Comparison of ENCODE assay signal across 46 mouse cellular contexts in the genomic region with DNA sequence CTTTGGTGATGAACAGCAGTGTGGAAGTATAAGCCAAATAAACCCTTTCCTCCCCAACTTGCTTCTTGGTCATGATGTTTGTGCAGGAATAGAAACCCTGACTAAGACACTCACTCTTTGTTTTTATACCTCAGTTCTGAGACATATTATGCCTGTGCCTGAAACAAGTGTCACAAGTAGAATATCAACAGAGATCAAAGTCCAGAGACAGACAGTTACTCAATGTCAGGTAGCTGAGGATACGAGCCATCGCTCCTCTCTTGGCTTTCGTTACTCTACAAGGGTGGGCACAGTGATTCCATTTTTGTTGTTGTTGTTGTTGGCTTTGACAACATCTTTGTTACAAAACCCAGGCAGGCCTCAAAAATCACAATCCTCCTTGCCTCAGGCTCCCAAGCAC. TPM values are rescaled to one million over a fixed set of nuclear protein-coding genes. Genes with fewer than 3 reads are reported as not detected.
"Had no signal": no experiment of that assay in that cellular context is flagged by ENCODE, and none has a peak within 500 bp of the region (broad histone marks: within the 10 kb centered on the region; RNA-seq: fewer than 3 reads in every experiment).

No protein-coding gene starts in this region.

- H3K27ac ChIP-seq: heart, adult 2 months; heart, embryonic 10.5 days; heart, embryonic 13.5 days; heart, embryonic 15.5 days; hindbrain, embryonic 10.5 days; hindbrain, embryonic 12.5 days; hindbrain, embryonic 13.5 days; hindbrain, embryonic 14.5 days; hindbrain, embryonic 15.5 days; hindbrain, postnatal 0 days; intestine, embryonic 15.5 days; kidney, embryonic 15.5 days; kidney, postnatal 0 days; layer of hippocampus, adult 2 months; left cerebral cortex, adult 2 months had no signal

- H3K9ac ChIP-seq: heart, embryonic 12.5 days; heart, embryonic 13.5 days; heart, embryonic 15.5 days; hindbrain, embryonic 12.5 days; hindbrain, embryonic 13.5 days; hindbrain, embryonic 14.5 days; hindbrain, embryonic 15.5 days; intestine, embryonic 15.5 days; kidney, embryonic 15.5 days had no signal

- H3K4me2 ChIP-seq: heart, embryonic 11.5 days; heart, embryonic 12.5 days; heart, embryonic 13.5 days; heart, embryonic 15.5 days; hindbrain, embryonic 12.5 days; hindbrain, embryonic 13.5 days; hindbrain, embryonic 14.5 days; hindbrain, embryonic 15.5 days; intestine, embryonic 15.5 days; kidney, embryonic 15.5 days had no signal

- H3K4me3 ChIP-seq: heart, adult 2 months; heart, embryonic 10.5 days; heart, embryonic 12.5 days; heart, embryonic 13.5 days; heart, embryonic 15.5 days; hindbrain, embryonic 10.5 days; hindbrain, embryonic 12.5 days; hindbrain, embryonic 13.5 days; hindbrain, embryonic 15.5 days; intestine, embryonic 15.5 days; kidney, embryonic 15.5 days; layer of hippocampus, adult 2 months; left cerebral cortex, adult 2 months had no signal

- ATAC-seq: hindbrain, embryonic 16.5 days; hindbrain, postnatal 0 days; inflammation-experienced regulatory T-cells, adult 6 months; intestine, embryonic 15.5 days; intestine, embryonic 16.5 days; intestine, postnatal 0 days had no signal

- H3K27me3 ChIP-seq: heart, embryonic 12.5 days; heart, embryonic 13.5 days; heart, embryonic 15.5 days; hindbrain, embryonic 12.5 days; hindbrain, embryonic 13.5 days; hindbrain, embryonic 15.5 days; intestine, embryonic 15.5 days; kidney, embryonic 15.5 days had no signal

- H3K4me1 ChIP-seq: heart, embryonic 12.5 days; hindbrain, embryonic 12.5 days; intestine, embryonic 15.5 days had no signal

- DNase-seq: heart, adult 2 months; heart, postnatal 10 days; heart, postnatal 14 days; heart, postnatal 36 days; heart, postnatal 4 days; kidney, adult 11 months; kidney, adult 8-10 months; kidney, postnatal 10 days; kidney, postnatal 14 days; kidney, postnatal 25 days; kidney, postnatal 4 days; layer of hippocampus, adult 9-11 months; layer of hippocampus, postnatal 36 days had no signal

- H3K36me3 ChIP-seq: heart, embryonic 12.5 days; heart, embryonic 15.5 days; hindbrain, embryonic 15.5 days; intestine, embryonic 15.5 days; kidney, embryonic 15.5 days had no signal

- H3K9me3 ChIP-seq: heart, embryonic 10.5 days; heart, embryonic 13.5 days; heart, embryonic 15.5 days; hindbrain, embryonic 13.5 days; hindbrain, embryonic 15.5 days; intestine, embryonic 15.5 days; kidney, embryonic 15.5 days had no signal

RNA-seq across cellular contexts. Expression of a gene that starts 57.8 kb away (rescaled TPM):
- total RNA-seq: heart, adult 2 months; heart, adult 8-10 months; heart, postnatal 14 days; heart, postnatal 25 days; heart, postnatal 36 days; heart, postnatal 4 days; hematopoietic stem cell, adult 5-6 weeks; hindbrain, postnatal 0 days; layer of hippocampus, adult 18-20 months; layer of hippocampus, adult 2 months; layer of hippocampus, adult 8-10 months; layer of hippocampus, postnatal 10 days; layer of hippocampus, postnatal 14 days; layer of hippocampus, postnatal 25 days; layer of hippocampus, postnatal 36 days; left cerebral cortex, adult 18-20 months; left cerebral cortex, adult 2 months had no signal
- polyA plus RNA-seq: heart, embryonic 10.5 days; heart, embryonic 11.5 days; heart, embryonic 12.5 days; heart, embryonic 13.5 days; heart, embryonic 14.5 days; heart, postnatal 0 days; hindbrain, embryonic 10.5 days; hindbrain, embryonic 11.5 days; hindbrain, embryonic 12.5 days; hindbrain, embryonic 13.5 days; hindbrain, embryonic 14.5 days; hindbrain, embryonic 16.5 days; hindbrain, postnatal 0 days; inflammation-experienced regulatory T-cells, adult 6 months; kidney, embryonic 14.5 days; kidney, postnatal 0 days had no signal
